Mouse (Mus musculus) CH12.LX (cell line): Measurements from ENCODE around the gene Lgr6. TPM values are rescaled to one million over a fixed set of nuclear protein-coding genes. Genes with fewer than 3 reads are reported as not detected.

Experiments
- DNase-seq: peaks from one replicate; pipeline ENCODE4 v3.0.0-alpha.2; 2013; ENCODE audit errors: extremely low read depth
- H3K27ac ChIP-seq: 2 replicates; pipeline ENCODE4 v1.5.1; 2012; ENCODE audit warnings: low read depth, mild to moderate bottlenecking, control low read depth, moderate library complexity; ENCODE audit not compliant: insufficient read depth
- H3K27me3 ChIP-seq: replicated peaks from 2 replicates; pipeline ENCODE3; 2012; ENCODE audit warnings: inconsistent platforms
- H3K36me3 ChIP-seq, 2 experiments: replicated peaks in 1 of 2; 2 replicates each; pipeline versions ENCODE3 to v1.6.1; 2012; ENCODE audit warnings: inconsistent platforms in 1 of 2, low read length in 1 of 2, mild to moderate bottlenecking in 1 of 2, mixed read lengths in 1 of 2, moderate library complexity in 1 of 2; ENCODE audit not compliant: control insufficient read depth in 1 of 2, insufficient read depth in 1 of 2
- H3K4me1 ChIP-seq, 2 experiments: 2 replicates each; pipeline ENCODE4 v1.6.1; 2012; ENCODE audit warnings: inconsistent platforms in 1 of 2, moderate library complexity in 1 of 2; ENCODE audit not compliant: insufficient read depth in 2 of 2, control insufficient read depth in 1 of 2
- H3K4me2 ChIP-seq: 2 replicates; pipeline ENCODE4 v1.6.1; 2012; ENCODE audit warnings: low read depth, mild to moderate bottlenecking, control low read depth; ENCODE audit not compliant: poor library complexity, insufficient read depth, severe bottlenecking
- H3K4me3 ChIP-seq, 3 experiments: fragments of 150-350 bp in 1 of 3; sonication (generic) in 1 of 3; replicated peaks in 1 of 3; 2 replicates each; pipeline versions ENCODE3 to v1.5.1; 2011 to 2012; ENCODE audit warnings: low read depth in 2 of 3, low read length in 2 of 3, mild to moderate bottlenecking in 2 of 3, moderate library complexity in 2 of 3, control low read depth in 1 of 3, improper control_type of control experiment in 1 of 3, inconsistent platforms in 1 of 3, mixed read lengths in 1 of 3; ENCODE audit not compliant: poor library complexity in 1 of 3
- H3K79me2 ChIP-seq: replicated peaks from 2 replicates; pipeline ENCODE4 v1.6.1; 2012; ENCODE audit warnings: mild to moderate bottlenecking, moderate library complexity; ENCODE audit not compliant: control insufficient read depth, poor library complexity, insufficient read depth, severe bottlenecking; ENCODE audit errors: extremely low read depth
- H3K9ac ChIP-seq: 2 replicates; pipeline ENCODE4 v1.6.1; 2012; ENCODE audit warnings: low read depth, mild to moderate bottlenecking, control low read depth, moderate library complexity; ENCODE audit not compliant: insufficient read depth
- H3K9me3 ChIP-seq: replicated peaks from 2 replicates; pipeline ENCODE3; 2012; ENCODE audit warnings: low read length, inconsistent platforms, mixed read lengths
- BHLHE40 ChIP-seq: IDR thresholded peaks from 2 replicates; pipeline ENCODE4 v1.6.1; 2011; ENCODE audit warnings: mild to moderate bottlenecking, low read depth, low read length, improper control_type of control experiment
- CHD1 ChIP-seq: IDR thresholded peaks from 2 replicates; pipeline ENCODE4 v1.6.1; 2012; ENCODE audit warnings: low read depth, low read length, improper control_type of control experiment, inconsistent platforms
- JUN ChIP-seq: IDR thresholded peaks from 2 replicates; pipeline ENCODE4 v1.6.1; 2011; ENCODE audit warnings: low read depth, mild to moderate bottlenecking, low read length, improper control_type of control experiment, moderate library complexity; ENCODE audit not compliant: insufficient read depth
- JUND ChIP-seq: conservative IDR thresholded peaks from 2 replicates; pipeline ENCODE4 v1.6.1; 2011; ENCODE audit warnings: low read depth, low read length, improper control_type of control experiment
- MAX ChIP-seq: IDR thresholded peaks from 2 replicates; pipeline ENCODE4 v1.6.1; 2011; ENCODE audit warnings: low read length, improper control_type of control experiment
- NRF1 ChIP-seq: IDR thresholded peaks from 2 replicates; pipeline ENCODE4 v1.6.1; 2014; ENCODE audit warnings: low read depth, mild to moderate bottlenecking, inconsistent platforms, low read length, improper control_type of control experiment, moderate library complexity
- POLR2A ChIP-seq: IDR thresholded peaks from 2 replicates; pipeline ENCODE4 v1.6.1; 2011; ENCODE audit warnings: low read depth, mild to moderate bottlenecking, improper control_type of control experiment, low read length
- UBTF ChIP-seq: IDR thresholded peaks from 2 replicates; pipeline ENCODE4 v1.6.1; 2012; ENCODE audit warnings: low read depth, mild to moderate bottlenecking, inconsistent platforms, low read length, improper control_type of control experiment, moderate library complexity
- ZC3H11A ChIP-seq: IDR thresholded peaks from 2 replicates; pipeline ENCODE4 v1.6.1; 2012; ENCODE audit warnings: low read depth, mild to moderate bottlenecking, inconsistent platforms, low read length, improper control_type of control experiment
- ZKSCAN1 ChIP-seq: IDR thresholded peaks from 2 replicates; pipeline ENCODE4 v1.6.1; 2012; ENCODE audit warnings: low read depth, inconsistent platforms, low read length, improper control_type of control experiment, borderline replicate concordance
- dilution Hi-C: fragments of 300-500 bp; cut with MboI; formaldehyde crosslinking; loops from 2 replicates; pipeline ENCODE4 v1.14.3; 2020; ENCODE audit warnings: low sequenced_read_pairs; ENCODE audit not compliant: extremely low pct_unique_long_range_greater_than_20kb, extremely low pct_ligation_motif_present
- in situ Hi-C: fragments of 300-500 bp; cut with MboI; formaldehyde crosslinking; loops from 3 replicates; pipeline ENCODE4 v1.14.3; 2019; ENCODE audit warnings: low sequenced_read_pairs, low pct_ligation_motif_present, low pct_unique_long_range_greater_than_20kb, mixed read lengths
- polyA plus RNA-seq: library from polyadenylated mRNA; unstranded; fragments of >175 nt; gene quantifications from 2 replicates; pipeline ENCODE4 v1.2.1, GENCODE M21; 2012; ENCODE audit warnings: low read depth; ENCODE audit not compliant: insufficient read length
- total RNA-seq, 2 experiments: library from RNA; depleted of rRNA; stranded (reverse); fragments of 300-350 nt in 1 of 2; fragments of >200 nt in 1 of 2; gene quantifications; 2 replicates each; pipeline ENCODE4 v1.2.3; 2012 to 2014

Lgr6 gene
- total and polyA plus RNA-seq, 3 experiments, result 0.07 to 0.17 (median 0.16) TPM

DNA sequence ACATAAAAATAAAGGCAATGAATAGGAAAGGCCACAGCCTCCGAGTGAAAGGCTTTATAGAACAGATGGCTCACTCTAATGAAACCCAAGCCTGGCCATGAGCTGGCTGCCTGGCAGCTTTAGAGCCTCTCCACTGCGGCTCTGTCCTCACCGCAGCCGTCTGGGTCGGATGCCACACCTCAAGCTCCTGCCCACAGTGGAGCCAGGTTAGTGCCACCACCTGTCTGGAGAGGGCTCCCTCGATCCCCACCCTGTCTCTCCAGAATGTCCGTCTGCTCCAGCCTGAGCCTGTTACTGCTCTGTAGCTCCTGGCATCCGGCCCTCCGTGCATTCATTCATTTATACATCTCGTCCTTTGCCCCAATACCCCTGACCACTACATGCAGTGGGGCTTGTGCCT lies 15.4 kb downstream of the Lgr6 start:
- Histone ChIP-seq H3K36me3 (no peaks in the 10 kb centered on the region), H3K27ac (no peak overlapping the region), H3K4me2 (no peak overlapping the region), H3K9me3 (no peaks in the 10 kb centered on the region), H3K4me3 (no peak overlapping the region), H3K9ac (no peak overlapping the region), H3K27me3 (peaks cover 21% of the 10 kb centered on the region), H3K79me2 (no peaks in the 10 kb centered on the region), H3K4me1 (peaks cover 11 to 32% of the 10 kb centered on the region in 2 experiments)
- dilution Hi-C loops (no loop called here), in situ Hi-C loops (no loop called here)
- TF ChIP-seq ZC3H11A (no peak), NRF1 (no peak), ZKSCAN1 (no peak)
- no peak for DNase-seq

DNA sequence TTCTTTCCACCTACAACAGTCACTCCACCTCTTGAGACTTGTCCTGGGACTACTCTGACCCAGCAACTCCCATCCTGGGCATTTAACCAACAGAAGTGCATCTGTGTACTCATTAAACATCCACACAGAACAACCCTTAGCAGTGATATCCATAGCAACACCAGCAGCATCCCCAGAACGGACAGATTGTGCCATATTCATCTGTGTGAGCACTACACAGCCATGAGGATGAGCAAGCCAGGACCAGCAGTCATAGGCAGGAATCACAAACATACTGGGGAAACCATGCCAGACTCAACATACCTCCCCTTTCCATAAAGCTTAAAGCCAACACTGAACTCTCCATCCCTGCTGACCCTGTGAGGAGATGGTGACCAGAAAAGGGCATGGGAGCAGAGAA lies 17.7 kb downstream of the Lgr6 start:
- dilution Hi-C loops, result no loop called here
- Histone ChIP-seq H3K27me3 (peaks cover 22% of the 10 kb centered on the region), H3K36me3 (no peaks in the 10 kb centered on the region), H3K9ac (no peak overlapping the region), H3K4me2 (no peak overlapping the region), H3K4me3 (no peak overlapping the region), H3K79me2 (no peaks in the 10 kb centered on the region), H3K27ac (no peak overlapping the region), H3K9me3 (no peaks in the 10 kb centered on the region), H3K4me1 (peaks cover 9 to 27% of the 10 kb centered on the region in 2 experiments)
- TF ChIP-seq BHLHE40, result no peak
- no peak for TF ChIP-seq MAX
- TF ChIP-seq CHD1, result no peak
- TF ChIP-seq ZC3H11A, result no peak
- in situ Hi-C loops, result no loop called here
- no peak for DNase-seq

- Histone ChIP-seq H3K4me2 (no peak overlapping the region), H3K4me1 (peaks cover 2 to 15% of the 10 kb centered on the region in 2 experiments), H3K27ac (no peak overlapping the region), H3K27me3 (peaks cover 22% of the 10 kb centered on the region), H3K4me3 (no peak overlapping the region), H3K36me3 (no peaks in the 10 kb centered on the region), H3K9ac (no peak overlapping the region), H3K79me2 (no peaks in the 10 kb centered on the region), H3K9me3 (no peaks in the 10 kb centered on the region)
- dilution Hi-C loops (no loop called here), in situ Hi-C loops (no loop called here)
- TF ChIP-seq POLR2A (no peak), JUND (no peak), UBTF (no peak), JUN (no peak)
- no peak for DNase-seq
These were observed 19.1 kb downstream of the Lgr6 start for GRCm38 (mm10) chr1:135086015-135086414.
